Mouse (Mus musculus) neural tube, embryonic 10.5 days (tissue): ENCODE measurements around the gene Ldb1.

Experiments used
- DNase-seq: peaks from one replicate; pipeline ENCODE4 v3.0.0-alpha.2; 2017; ENCODE audit warnings: low spot score; ENCODE audit errors: extremely low spot score

The Ldb1 gene

GRCm38 (mm10) chr19:46044993-46045695 is at the start of gene Ldb1:
Gene Ldb1, minus strand, starts transcription at chr19:46045214.
- peak; percentile 88 for DNase-seq

GRCm38 (mm10) chr19:46094144-46094543 is 49.1 kb upstream of the Ldb1 start:
- DNase-seq = no peak

- DNase-seq = no peak
Measured at GRCm38 (mm10) chr19:46091641-46092040, 46.6 kb upstream of the Ldb1 start.

- no peak for DNase-seq
Measured at GRCm38 (mm10) chr19:46087871-46088270, 42.9 kb upstream of the Ldb1 start.

GRCm38 (mm10) chr19:46086337-46086736 is 41.3 kb upstream of the Ldb1 start:
- DNase-seq = no peak

GRCm38 (mm10) chr19:46085185-46085584 is 40.2 kb upstream of the Ldb1 start:
- no peak for DNase-seq

- DNase-seq = no peak
Measured at GRCm38 (mm10) chr19:46078535-46078934, 33.5 kb upstream of the Ldb1 start.

- peak; percentile 99 for DNase-seq
Measured at GRCm38 (mm10) chr19:46075616-46076607, 30.9 kb upstream of the Ldb1 start, which contains the start of gene Nolc1. Gene Nolc1, plus strand, starts transcription at chr19:46075863.

- DNase-seq = no peak
Measured at GRCm38 (mm10) chr19:46074266-46074665, 29.3 kb upstream of the Ldb1 start.

GRCm38 (mm10) chr19:46073285-46073684 is 28.3 kb upstream of the Ldb1 start:
- DNase-seq = no peak

- DNase-seq = no peak
Measured at GRCm38 (mm10) chr19:46068054-46068453, 23.0 kb upstream of the Ldb1 start.

GRCm38 (mm10) chr19:46060845-46061244 is 15.8 kb upstream of the Ldb1 start:
- DNase-seq = no peak

- DNase-seq = no peak
Measured at GRCm38 (mm10) chr19:46058466-46058865, 13.5 kb upstream of the Ldb1 start.

- peak; percentile 83 for DNase-seq
Measured at GRCm38 (mm10) chr19:46056947-46057607, 12.1 kb upstream of the Ldb1 start.

GRCm38 (mm10) chr19:46056388-46056946 is 11.5 kb upstream of the Ldb1 start:
- DNase-seq = peak; percentile 92

GRCm38 (mm10) chr19:46055752-46056387 is 10.9 kb upstream of the Ldb1 start:
- no peak for DNase-seq

GRCm38 (mm10) chr19:46050462-46050861 is 5.4 kb upstream of the Ldb1 start:
- no peak for DNase-seq

GRCm38 (mm10) chr19:46049129-46049528 is 4.1 kb upstream of the Ldb1 start:
- DNase-seq = no peak

GRCm38 (mm10) chr19:46047426-46047825 is 2.4 kb upstream of the Ldb1 start:
- DNase-seq = no peak

- DNase-seq = no peak
Measured at GRCm38 (mm10) chr19:46046621-46047025, 1.6 kb upstream of the Ldb1 start.
